Mouse (Mus musculus) neural tube, embryonic 14.5 days (tissue): ENCODE measurements around the gene Dctn3. TPM values are rescaled to one million over a fixed set of nuclear protein-coding genes. Genes with fewer than 3 reads are reported as not detected.
"Not testable (repeated sequence)": the region's sequence is repeated elsewhere in the genome, so short reads cannot be mapped to it uniquely, and the experiment has no call there.

Source experiments
- ATAC-seq: fragments of 200-750 bp; cut with Nextera tagmentation; 2 replicates; pipeline ENCODE4 v1.8.0; 2017; ENCODE audit warnings: low read depth, mild to moderate bottlenecking, moderate TSS enrichment, moderate library complexity
- H3K27ac ChIP-seq: fragments of 300-500 bp; sonication (generic); 2 replicates; pipeline ENCODE4 v1.5.1; 2014; ENCODE audit warnings: low read depth, mild to moderate bottlenecking, control low read depth, low read length, moderate library complexity, mixed read lengths
- H3K27me3 ChIP-seq: fragments of 300-500 bp; sonication (generic); 2 replicates; pipeline ENCODE4 v1.6.1; 2014; ENCODE audit warnings: low read length; ENCODE audit not compliant: control insufficient read depth, insufficient read depth
- H3K36me3 ChIP-seq: fragments of 300-500 bp; sonication (generic); 2 replicates; pipeline ENCODE4 v1.6.1; 2014; ENCODE audit warnings: low read length, mixed read lengths; ENCODE audit not compliant: control insufficient read depth, insufficient read depth
- H3K4me1 ChIP-seq: fragments of 300-500 bp; sonication (generic); 2 replicates; pipeline ENCODE4 v1.6.1; 2014; ENCODE audit warnings: low read length; ENCODE audit not compliant: control insufficient read depth, insufficient read depth
- H3K4me2 ChIP-seq: fragments of 300-500 bp; sonication (generic); 2 replicates; pipeline ENCODE4 v1.6.1; 2014; ENCODE audit warnings: mild to moderate bottlenecking, low read depth, low read length, control low read depth
- H3K4me3 ChIP-seq: fragments of 300-500 bp; sonication (generic); 2 replicates; pipeline ENCODE4 v1.5.1; 2014; ENCODE audit warnings: low read depth, low read length, control low read depth, mixed read lengths
- H3K9ac ChIP-seq: fragments of 300-500 bp; sonication (generic); replicated peaks from 2 replicates; pipeline ENCODE4 v1.6.1; 2014; ENCODE audit warnings: low read depth, mild to moderate bottlenecking, control low read depth, low read length, mixed read lengths
- H3K9me3 ChIP-seq: fragments of 300-500 bp; sonication (generic); 2 replicates; pipeline ENCODE4 v1.6.1; 2016; ENCODE audit warnings: low read length; ENCODE audit not compliant: control insufficient read depth
- WGBS: fragments of 180-500 bp; shearing (Covaris S2); extraction: QIAGEN DNeasy Blood & Tissue Kit; methylation state at CpG from one replicate; pipeline ENCODE4 v1.1.7; 2014; 5-methylcytosine and 5-hydroxymethylcytosine counted together
- polyA plus RNA-seq: library from polyadenylated mRNA; unstranded; fragments of >200 nt; fragmentation: Nextera tagmentation; extraction: Ambion mirVana; gene quantifications from 2 replicates; pipeline ENCODE4 v1.2.1, GENCODE M21; 2014

Dctn3 gene
- polyA plus RNA-seq = 259 and 281 TPM in 2 replicates

DNA sequence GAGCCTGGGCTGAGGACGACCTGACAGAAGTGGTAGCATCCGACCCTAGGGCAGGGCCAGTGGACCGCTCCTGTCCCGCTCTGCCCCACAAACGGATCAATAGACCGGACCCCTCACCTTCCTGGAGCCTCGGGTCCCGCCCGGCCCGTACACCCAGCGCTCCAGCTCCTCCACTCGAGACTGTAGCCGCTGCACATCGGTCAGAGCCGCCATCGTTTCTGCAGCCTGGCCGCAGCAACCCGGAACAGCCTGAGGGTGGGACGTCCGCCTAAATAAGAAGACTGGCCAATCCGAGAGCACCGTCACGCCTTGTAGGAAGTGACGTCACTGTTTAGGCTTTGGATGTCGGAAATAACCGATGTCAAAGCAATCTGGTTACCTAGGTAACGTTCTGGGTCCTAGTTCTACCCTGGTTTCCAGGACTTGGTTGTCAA is at the start of gene Dctn3:
Dctn3 (minus strand) TSS at position 253 of the 434 bp plus-strand sequence.
- peak; percentile 94 for ATAC-seq
- peaks cover 5% of the 10 kb centered on the region for H3K27me3 ChIP-seq
- under 1% methylated on average over 27 of the region's 27 CpGs for WGBS
- peaks cover 29% of the 10 kb centered on the region for H3K4me1 ChIP-seq
- H3K4me2 ChIP-seq = peak within 1 kb of the TSS; percentile 58
- no peaks in the 10 kb centered on the region for H3K9me3 ChIP-seq
- H3K4me3 ChIP-seq = peak within 1 kb of the TSS; percentile 75
- H3K36me3 ChIP-seq = peaks cover 24% of the 10 kb centered on the region
- H3K27ac ChIP-seq = peak within 1 kb of the TSS; percentile 52
- H3K9ac ChIP-seq = peak within 1 kb of the TSS; percentile 89

DNA sequence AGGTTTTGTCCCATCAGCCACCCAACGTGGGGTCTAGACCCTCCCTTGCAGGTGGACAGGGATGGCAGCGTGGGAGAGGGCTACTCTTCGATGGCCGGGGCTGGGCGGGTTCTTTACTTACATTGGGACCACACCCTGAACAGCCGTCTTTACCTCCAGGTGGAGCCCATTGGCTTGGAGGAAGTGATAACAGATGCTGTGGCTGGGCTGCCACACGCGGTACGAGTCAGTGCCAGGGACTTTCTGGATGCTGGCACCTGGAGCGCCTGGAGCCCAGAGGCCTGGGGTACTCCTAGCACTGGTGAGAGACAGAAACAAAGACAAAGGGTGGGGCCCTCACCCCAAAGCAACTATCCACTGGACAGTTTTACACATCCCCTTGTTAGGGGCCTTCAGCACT is 44.3 kb upstream of the Dctn3 start:
- ATAC-seq, H3K4me3 ChIP-seq, H3K9ac ChIP-seq, H3K36me3 ChIP-seq, H3K9me3 ChIP-seq, H3K27ac ChIP-seq, H3K4me2 ChIP-seq, H3K4me1 ChIP-seq, H3K27me3 ChIP-seq: not testable (repeated sequence)
- 89% methylated on average over 10 of the region's 10 CpGs for whole genome bisulfite sequencing

DNA sequence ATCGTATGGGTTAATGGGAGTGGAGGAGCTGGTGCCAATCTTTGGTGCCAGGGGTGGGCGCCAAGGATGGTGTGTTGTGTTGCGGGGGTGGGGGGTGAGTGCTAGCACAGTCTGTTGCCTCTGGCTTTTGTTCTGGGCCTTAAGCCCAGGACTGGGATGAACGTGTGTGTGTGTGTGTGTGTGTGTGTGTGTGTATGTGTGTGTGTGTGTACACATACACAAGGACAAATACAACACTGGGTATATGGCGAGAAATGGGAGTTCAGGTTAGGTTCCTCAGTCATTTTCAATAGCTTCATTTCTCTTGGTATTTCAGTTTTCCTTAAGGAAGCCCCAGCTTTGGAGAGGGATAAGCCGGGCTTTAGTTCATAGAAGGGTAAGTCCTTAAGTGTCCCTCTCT is 40.2 kb upstream of the Dctn3 start:
- H3K27ac ChIP-seq = not testable (repeated sequence)

DNA sequence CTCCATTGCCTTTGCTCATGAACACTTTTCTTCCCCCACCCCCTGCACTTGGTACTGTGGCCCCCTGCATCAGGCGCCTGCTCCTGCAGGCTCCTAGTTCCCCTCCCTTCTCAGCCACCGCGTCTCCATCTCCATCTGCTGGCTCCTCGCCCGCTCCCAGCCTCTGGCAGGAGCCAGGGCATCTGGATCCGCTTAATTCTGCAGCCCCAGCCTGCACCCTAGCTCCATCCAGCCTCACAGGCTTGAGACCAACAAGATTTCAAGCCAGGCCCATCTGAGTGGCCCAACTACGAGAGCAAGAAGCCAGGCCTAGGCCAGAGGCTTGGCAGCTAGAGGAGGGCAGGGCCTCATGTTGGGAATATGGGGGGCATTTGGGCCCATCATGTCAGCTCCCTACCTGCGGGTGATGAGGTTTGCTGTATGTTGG is 39.7 kb upstream of the Dctn3 start:
- 56% methylated on average over 8 of the region's 8 CpGs for WGBS
- H3K4me2 ChIP-seq = not testable (repeated sequence)
- ATAC-seq = peak; percentile 56

More for the DNA sequence above, 40.2 kb upstream of the Dctn3 start:
- H3K9me3 ChIP-seq, H3K4me1 ChIP-seq, ATAC-seq, H3K27me3 ChIP-seq, H3K36me3 ChIP-seq, H3K4me2 ChIP-seq, H3K9ac ChIP-seq, H3K4me3 ChIP-seq: not testable (repeated sequence)
- 89% methylated on average over 4 of the region's 6 CpGs for WGBS

DNA sequence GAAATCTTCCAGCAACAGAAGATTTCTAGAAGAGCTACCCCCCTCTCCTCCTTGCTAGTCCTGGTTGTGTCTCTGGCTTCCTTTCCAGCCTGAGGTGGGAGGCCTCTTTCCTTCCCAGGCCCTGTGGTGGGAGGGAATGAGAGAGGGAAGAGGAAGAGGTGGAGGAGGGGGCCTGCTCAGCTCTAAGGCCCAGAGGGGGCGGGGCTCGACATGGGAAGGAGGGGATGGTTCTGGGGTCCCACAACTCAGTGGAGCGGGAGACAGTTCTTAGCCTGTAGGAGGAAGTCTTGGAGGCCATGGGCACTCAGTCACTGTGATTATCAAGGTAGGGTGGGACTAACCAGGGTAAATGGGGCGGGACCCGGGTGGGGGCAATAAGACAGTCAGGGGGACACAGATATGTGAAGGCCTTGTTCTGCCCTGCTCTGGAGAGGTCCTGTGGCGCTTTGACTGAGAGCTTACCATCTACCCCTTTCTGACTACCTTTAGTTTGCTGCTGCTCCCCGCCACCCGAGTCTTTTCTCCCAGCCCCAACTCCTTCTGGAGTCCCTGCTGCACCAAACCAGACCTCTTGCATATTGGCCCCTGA is 39.2 kb upstream of the Dctn3 start:
- H3K36me3 ChIP-seq = no peaks in the 10 kb centered on the region
- H3K27me3 ChIP-seq = no peaks in the 10 kb centered on the region
- H3K4me3 ChIP-seq = no peak overlapping the region
- H3K4me1 ChIP-seq = peaks cover 5% of the 10 kb centered on the region; the same call in 1 of the 2 replicates
- H3K9me3 ChIP-seq = no peaks in the 10 kb centered on the region
- no peak overlapping the region for H3K27ac ChIP-seq
- H3K4me2 ChIP-seq = peak overlapping the region; percentile 21; the same call in 1 of the 2 replicates
- 42% methylated on average over 8 of the region's 8 CpGs for WGBS
- ATAC-seq = peak; percentile 28; the same call in 1 of the 2 replicates
- H3K9ac ChIP-seq = peak overlapping the region; percentile 25; the same call in 1 of the 2 replicates

More for the DNA sequence above, 39.7 kb upstream of the Dctn3 start:
- H3K4me3 ChIP-seq, H3K9me3 ChIP-seq, H3K27ac ChIP-seq, H3K36me3 ChIP-seq, H3K27me3 ChIP-seq, H3K4me1 ChIP-seq: not testable (repeated sequence)
- H3K9ac ChIP-seq = peak overlapping the region; percentile 25; the same call in 1 of the 2 replicates

DNA sequence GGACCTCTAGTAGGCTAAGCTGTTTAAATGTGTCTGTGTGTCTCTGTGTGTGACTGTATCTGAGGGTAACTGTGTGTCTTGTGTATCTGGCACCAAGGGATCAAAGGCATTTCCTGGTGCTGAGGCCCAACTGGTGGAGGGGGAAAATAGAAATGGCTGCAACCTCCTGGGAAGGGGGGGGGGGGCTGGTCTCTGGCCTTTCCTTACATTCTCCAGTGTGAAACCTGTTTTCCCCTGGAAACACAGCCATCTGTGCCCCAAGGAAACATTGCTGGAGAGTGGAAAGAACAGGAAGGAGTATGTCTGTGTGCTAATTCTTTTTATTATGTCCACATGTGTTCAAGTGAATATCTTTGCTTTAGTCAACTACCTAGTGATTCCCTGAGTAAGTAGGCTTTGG is 38.7 kb upstream of the Dctn3 start:
- Histone ChIP-seq H3K27ac (no peak overlapping the region), H3K9ac (no peak overlapping the region), H3K4me3 (no peak overlapping the region)

GRCm38 (mm10) chr4:41760911-41761310 is 37.9 kb upstream of the Dctn3 start:
- Histone ChIP-seq H3K4me2 (peak overlapping the region; percentile 45), H3K4me1 (peaks cover 10% of the 10 kb centered on the region; the same call in 1 of the 2 replicates), H3K9ac (peak overlapping the region; percentile 39), H3K4me3 (peak overlapping the region; percentile 29), H3K27me3 (no peaks in the 10 kb centered on the region), H3K27ac (no peak overlapping the region; the same call in 1 of the 2 replicates), H3K9me3 (no peaks in the 10 kb centered on the region), H3K36me3 (no peaks in the 10 kb centered on the region)
- no peak; the same call in 1 of the 2 replicates for ATAC-seq
- 79% methylated on average over 4 of the region's 4 CpGs for WGBS

More for the DNA sequence above, 38.7 kb upstream of the Dctn3 start:
- no peaks in the 10 kb centered on the region for H3K36me3 ChIP-seq
- H3K27me3 ChIP-seq = no peaks in the 10 kb centered on the region
- H3K9me3 ChIP-seq = no peaks in the 10 kb centered on the region
- H3K4me1 ChIP-seq = peaks cover 5% of the 10 kb centered on the region; the same call in 1 of the 2 replicates
- ATAC-seq = no peak
- H3K4me2 ChIP-seq = peak overlapping the region; percentile 45

DNA sequence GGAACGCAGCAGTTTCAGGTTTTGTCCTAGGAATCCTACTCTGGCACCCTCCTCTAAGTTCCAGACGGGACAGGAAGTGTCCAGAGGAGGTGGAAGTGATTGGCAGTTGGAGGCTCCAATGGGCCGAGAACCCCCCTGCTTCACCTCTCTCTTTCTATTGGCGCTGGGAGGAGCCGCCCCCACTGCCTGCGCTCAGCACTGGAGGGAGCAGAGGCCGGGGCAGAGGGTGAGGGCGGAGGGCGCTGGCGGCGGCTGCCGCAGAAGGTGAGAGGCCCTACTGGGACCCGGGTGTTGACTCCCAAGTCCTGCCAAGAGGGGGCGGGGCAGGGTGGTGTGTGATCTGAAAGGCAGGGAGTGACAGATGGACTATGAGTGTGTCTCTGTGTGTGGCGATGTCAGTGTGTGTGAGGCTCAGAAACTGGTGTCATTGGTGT is 37.3 kb upstream of the Dctn3 start:
- H3K9ac ChIP-seq = peak overlapping the region; percentile 39; the same call in 1 of the 2 replicates
- H3K36me3 ChIP-seq = no peaks in the 10 kb centered on the region
- ATAC-seq = peak; percentile 71; the same call in 1 of the 2 replicates
- no peak overlapping the region; the same call in 1 of the 2 replicates for H3K27ac ChIP-seq
- H3K4me1 ChIP-seq = peaks cover 10% of the 10 kb centered on the region; the same call in 1 of the 2 replicates
- peak overlapping the region; percentile 45 for H3K4me2 ChIP-seq
- no peaks in the 10 kb centered on the region for H3K27me3 ChIP-seq
- H3K4me3 ChIP-seq = peak overlapping the region; percentile 29
- WGBS = under 1% methylated on average over 15 of the region's 15 CpGs
- no peaks in the 10 kb centered on the region for H3K9me3 ChIP-seq

GRCm38 (mm10) chr4:41759656-41760287 is 36.8 kb upstream of the Dctn3 start:
- Histone ChIP-seq H3K4me2 (peak overlapping the region; percentile 45), H3K27me3 (no peaks in the 10 kb centered on the region), H3K4me3 (peak overlapping the region; percentile 29), H3K9me3 (no peaks in the 10 kb centered on the region), H3K36me3 (no peaks in the 10 kb centered on the region), H3K27ac (no peak overlapping the region), H3K4me1 (peaks cover 12% of the 10 kb centered on the region; the same call in 1 of the 2 replicates), H3K9ac (peak overlapping the region; percentile 39; the same call in 1 of the 2 replicates)
- WGBS = 44% methylated on average over 6 of the region's 6 CpGs
- ATAC-seq = no peak
